Mouse (Mus musculus): ENCODE results near the gene Proser1.

Gene Proser1

DNA sequence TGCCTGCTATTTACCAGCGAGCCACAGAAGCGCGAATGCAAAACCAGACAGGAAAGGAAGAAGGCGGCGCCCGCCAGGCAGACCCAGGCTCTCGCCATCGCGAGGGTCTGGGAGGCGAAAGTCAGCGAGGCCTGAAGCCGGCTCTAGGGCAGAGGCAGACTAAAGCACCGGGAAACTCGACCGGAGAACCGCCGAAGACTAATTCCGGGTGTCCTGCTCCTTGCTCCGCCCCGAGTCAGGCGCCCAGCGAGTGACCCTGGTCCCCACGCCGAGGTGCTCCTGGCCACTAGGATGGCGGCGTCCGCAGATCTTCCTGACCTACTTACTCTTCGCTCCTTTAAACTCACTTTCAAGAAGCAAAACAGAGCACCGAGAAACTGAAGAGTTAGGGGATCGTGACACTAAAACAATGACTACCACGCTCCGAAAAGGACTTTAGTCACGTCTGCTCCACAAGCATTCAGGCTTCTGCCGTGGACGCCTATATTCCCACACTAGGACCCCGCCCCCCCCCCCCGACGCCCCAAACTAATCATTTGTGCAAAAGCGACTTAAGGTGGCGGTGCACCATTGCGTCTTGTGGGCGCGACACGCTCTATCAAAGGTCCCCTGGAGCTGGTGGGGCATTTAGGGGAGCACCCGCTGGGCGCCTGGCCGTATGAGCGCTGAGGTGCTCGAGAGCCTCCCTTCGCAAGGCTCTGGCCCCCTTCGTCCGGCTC, at the start of gene Proser1, which contains the start of gene Nhlrc3:
Proser1 (plus strand) TSS at position 621 of the 719 bp plus-strand sequence.
Nhlrc3 (minus strand) TSS at position 287 of the 719 bp plus-strand sequence.
- DNase-seq (ENCODE audit: low spot score): peak; percentile 91

DNA sequence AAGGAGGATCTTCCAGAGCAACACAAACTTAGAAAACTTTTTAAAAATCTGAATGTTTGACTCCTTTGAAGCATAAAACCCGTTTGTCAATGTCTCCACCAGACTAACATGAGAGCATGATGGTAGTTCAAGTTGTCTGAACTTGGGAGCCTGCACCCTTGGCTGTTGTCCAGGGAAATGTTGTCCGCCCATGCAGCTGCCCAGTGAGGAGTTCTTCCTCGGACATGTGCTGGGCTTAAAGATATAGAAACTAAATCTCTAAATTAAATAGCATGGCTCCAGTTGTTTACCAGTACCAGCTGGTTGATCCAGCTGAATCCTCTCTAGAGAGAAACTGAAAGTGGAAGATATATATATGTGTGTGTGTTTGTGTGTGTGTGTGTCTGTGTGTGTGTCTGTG, 49.5 kb upstream of the Proser1 start:
- DNase-seq (ENCODE audit: low spot score): no peak

DNA sequence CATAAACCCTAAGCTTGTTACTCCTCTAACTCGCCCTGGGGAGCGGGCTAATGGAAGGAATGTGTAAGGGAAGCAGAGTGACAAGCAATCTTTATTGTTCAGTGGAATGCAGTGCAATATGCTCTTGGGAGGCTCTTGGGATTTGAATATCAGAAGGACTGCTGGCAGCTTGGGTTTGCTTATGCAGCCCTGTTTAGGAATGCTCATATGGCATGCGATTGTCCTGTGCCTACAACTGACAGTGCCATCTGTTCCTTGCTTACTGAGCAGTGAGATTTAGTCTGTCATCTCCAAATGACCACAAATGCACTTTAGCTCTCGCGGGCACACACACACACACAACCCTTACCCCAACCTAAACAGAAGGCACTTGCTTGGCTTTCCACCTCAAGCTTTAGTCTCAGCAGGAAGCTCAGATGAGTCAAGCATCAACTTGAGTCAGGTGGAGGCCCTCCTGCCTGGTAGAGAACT, 47.4 kb upstream of the Proser1 start:
- no peak for DNase-seq (ENCODE audit: low spot score)

DNA sequence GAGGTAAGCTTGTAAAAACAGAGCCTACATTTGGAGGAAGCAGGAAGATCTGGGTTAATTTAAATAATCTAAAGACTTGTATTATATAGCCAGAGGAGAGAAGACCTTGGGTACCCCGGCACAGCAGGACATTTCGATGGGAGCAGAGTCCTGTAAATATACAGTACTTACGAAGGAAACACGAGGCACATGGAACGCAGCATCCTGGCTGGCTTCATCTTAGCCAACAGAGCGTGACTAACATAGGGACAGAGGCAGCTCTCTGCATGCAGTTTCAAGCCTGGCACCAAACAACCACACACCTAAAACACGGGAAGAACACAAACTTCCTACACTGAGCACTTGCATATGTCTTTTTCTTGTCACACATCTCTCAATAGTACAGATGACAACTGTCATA, 45.8 kb upstream of the Proser1 start:
- DNase-seq (ENCODE audit: low spot score): no peak

DNA sequence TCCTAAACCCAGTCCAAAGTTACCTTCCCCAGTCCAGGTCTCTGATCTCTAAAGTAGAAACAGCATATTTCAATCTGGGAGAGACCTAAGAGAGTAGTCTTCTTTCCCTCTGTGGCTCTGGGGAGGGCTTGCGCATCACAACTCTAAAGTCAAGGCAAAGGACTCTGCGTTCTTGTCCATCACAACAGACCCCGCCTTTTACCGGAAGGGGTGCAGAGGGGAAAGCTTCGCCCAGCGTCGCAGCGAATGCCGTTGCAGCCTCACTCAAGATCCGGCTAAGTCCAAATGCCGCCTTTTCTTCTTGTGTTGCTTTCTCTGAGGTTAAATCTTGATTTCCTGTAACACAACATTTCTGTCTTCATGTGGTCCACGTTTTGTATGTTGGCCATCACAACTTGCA, 41.8 kb upstream of the Proser1 start:
- DNase-seq (ENCODE audit: low spot score): no peak

DNA sequence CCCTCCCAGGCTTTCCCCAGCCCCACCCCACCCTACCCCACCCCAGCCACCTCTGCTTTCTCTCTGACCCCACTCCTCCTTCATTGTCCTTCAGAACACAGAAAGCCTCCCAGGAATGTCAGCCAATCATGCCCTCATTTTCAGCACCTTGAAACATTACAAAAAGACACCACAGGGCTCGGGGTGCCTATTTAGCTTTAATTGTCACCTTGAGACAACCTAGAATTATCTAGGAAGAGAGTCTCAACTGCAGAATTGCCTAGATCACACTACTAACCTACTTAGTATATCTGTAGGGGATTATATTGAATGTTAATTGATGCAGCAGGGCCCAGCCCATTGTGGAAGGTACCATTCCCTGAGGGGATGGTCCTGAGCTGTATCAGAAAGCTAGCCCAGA, 40.8 kb upstream of the Proser1 start:
- DNase-seq (ENCODE audit: low spot score): no peak

DNA sequence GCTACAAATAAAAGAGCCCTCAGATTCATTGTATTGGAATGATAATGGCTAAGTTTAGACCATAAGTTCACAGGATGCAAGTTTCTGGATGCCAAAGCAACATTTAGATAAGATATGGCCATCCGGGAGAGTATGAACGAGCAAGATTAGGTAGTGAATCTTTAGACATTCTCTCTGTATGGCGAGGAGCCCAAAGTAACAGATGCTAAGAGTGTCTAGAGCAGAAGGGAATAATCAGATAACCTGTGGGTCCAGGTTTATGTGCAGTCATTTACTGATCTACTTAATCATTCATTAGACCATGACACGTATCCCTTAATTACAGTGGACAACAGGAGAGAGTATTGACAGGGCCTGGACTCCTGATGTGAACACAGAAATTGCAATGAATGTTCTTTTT, 39.9 kb upstream of the Proser1 start:
- DNase-seq (ENCODE audit: low spot score): no peak

DNA sequence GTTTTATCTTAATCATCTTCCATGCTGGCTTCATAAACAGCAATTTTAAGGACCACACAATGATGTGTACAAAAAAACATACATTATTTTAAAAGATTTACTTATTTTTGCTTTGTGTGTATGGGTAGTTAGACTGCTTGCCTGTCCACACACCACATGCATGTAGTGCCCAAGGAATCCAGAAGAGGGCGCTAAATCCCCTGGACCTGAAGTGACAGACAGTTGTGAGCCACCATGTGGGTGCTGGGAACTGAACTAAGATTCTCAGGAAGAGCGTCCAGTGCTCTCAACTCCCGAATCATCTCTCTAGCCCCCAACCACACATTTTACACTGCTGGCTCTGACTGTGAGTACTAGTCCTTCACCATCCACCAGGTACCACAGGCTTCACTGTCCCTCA, 28.9 kb upstream of the Proser1 start:
- no peak for DNase-seq (ENCODE audit: low spot score)

DNA sequence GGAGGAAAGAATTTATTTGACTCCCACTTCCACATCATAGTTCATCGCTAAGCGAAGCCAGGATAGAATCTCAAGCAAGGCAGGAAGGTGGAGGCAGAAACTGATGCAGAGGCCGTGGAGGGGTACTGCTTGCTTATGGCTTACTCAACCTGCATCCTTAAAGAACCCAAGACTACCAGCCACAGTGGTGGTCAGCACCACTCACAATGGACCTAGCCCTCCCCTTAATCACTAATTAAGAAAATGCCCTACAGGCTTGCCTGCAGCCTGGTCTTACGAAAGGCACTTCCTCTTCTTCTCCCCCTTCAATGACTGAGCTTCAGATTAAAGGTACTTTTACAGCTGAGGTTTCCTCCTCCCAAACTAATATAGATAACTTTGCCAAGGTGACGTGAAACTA, 26.9 kb upstream of the Proser1 start:
- no peak for DNase-seq (ENCODE audit: low spot score)

DNA sequence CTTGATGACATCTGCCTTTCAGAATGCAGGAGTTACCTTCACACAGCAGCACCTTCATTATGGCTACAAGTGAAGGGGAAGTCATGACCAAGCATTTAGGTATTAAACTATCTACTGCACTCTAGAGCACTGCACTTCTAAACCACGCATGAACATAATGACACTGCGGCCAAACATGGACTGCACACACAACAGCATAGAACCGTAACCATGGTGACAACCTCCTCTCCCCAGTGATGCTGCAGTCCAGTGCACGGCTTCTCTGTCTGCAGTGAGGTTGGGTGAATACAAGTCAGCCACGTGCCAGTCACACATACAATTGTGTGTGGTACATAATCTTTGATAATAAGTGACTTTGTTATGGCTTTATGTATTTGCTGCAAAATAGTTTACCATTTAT, 17.9 kb upstream of the Proser1 start:
- DNase-seq (ENCODE audit: low spot score): no peak

DNA sequence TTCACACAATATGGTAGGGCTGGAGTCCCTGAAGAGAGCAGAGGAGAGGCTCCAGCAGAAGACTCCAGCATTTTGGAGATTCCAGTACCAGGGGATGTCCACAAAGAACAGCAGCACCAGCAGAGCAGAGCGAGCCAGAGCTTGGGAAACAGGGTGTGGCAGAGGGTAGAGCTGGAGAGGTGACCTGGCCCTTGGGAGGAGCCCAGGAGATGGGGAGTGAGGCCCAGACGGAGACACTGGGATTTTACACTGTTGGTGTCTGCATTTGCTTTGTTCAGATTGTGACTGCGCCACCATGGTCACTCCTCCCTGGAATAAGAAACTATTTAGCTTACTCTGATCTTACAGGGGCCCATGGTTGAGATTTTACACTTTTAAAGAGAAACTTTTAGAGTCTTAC, 16.7 kb upstream of the Proser1 start:
- DNase-seq (ENCODE audit: low spot score): no peak

DNA sequence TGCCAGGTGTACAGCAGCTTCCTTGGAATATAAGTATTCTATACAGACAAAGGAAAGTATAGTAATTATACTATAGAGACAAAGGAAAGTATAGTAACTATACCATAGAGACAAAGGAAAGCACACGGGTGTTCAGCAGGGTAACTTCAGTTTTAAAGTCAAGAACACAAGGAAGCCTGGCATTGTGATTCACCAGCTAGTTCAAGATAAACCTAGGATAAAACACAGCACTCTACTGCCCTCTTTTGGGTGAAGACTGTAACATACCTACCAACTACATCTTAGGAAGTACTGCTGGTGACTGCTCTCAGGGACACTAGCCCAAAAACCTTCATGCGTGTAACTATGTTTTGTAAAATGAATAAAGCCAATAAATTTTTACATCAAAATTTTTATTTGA, 15.3 kb upstream of the Proser1 start:
- peak; percentile 29 for DNase-seq (ENCODE audit: low spot score)

DNA sequence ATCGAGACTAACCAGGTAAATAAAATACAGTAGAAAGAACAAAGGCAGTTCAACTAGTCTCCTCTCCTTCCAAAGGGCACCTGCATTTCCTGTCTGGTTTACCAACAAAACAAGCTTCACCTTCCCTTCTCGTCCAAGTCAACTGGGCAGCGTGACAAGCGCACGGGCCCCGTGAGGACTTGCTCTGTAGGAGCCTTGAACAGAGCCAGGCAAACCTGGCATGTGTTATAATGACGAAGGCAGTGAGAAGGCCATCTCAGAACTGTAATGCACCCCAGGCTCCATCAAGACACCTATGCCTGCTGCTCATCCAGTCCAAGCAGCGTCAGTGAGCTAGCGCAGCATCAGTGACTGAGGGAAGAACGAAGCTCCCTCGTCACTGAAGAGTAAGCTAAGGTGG, 12.8 kb upstream of the Proser1 start:
- DNase-seq (ENCODE audit: low spot score): no peak

DNA sequence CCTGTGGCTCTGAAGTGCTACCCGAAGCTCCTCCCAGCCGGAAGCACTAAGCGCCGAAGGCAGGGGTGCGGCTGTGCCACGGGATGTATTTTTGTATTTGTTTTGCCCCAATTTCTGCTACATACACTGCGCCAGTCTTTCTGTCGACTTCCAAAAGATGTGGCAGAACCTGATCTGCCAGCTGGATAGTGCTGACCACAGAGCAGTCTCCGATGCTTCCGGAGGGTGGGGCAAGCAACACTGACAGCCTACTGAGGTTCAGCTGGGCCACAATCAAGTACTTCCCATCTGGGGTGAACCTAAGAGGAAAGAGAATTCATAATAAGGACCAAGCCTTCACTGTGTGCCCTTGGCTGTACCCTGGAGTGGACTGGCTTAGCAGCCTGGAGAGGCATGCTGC, 11.1 kb upstream of the Proser1 start:
- DNase-seq (ENCODE audit: low spot score): no peak

DNA sequence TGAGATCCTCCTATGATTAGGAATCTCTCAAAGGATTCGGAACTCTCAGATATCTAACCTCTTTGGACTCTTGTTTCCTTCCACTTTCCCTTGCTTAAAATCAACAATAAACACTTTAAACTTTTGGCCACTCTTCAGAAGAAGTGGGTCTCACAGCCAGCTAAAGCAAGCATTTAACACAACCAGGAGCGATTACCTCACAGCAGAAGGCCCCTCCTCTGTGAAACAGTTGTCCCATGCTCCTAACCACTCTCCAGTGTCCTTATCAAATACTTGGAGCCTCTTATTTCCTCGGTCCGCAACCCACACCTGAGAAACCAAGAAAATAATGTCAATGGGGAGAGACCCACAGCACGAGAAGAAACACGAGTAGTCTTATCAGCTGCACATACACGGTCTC, 10.1 kb upstream of the Proser1 start:
- DNase-seq (ENCODE audit: low spot score): no peak

DNA sequence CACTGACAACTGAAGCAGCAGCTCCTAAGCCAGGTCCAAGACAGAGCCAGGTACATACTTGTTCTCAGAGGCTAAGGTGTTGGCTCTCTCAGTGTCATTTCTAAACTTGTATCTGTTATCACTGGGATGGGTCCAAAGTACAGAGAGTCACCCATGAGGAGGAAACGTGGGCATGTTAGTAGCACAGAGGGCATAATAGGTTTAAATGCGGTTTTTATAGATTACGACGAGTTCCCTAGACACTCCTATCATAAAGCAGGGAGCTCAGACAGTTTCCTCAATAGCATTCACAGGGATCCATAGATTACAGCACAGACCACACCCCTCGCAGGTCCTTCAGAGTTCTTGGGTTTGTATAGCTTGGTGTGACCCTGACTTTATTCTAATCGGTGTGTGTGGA, 9.5 kb upstream of the Proser1 start:
- DNase-seq (ENCODE audit: low spot score): no peak

DNA sequence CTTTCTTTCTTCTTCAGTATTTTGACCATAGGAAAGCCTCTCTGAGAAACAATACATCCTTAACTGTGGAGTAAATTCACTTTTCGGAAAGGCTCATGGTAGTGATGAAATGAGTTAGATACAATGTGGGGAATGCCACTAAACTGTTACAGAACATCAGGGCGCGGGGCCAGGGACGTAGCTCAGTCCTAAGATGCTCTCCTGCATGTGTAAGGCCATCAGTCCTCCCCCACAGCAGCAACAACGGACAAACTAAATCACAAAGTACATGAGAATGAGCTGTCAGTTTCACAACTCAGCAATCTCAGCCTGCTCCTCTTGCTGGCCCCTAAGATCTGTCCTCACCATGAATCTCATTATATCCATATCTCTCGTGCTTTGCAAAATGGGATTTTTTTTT, 8.9 kb upstream of the Proser1 start:
- no peak for DNase-seq (ENCODE audit: low spot score)

DNA sequence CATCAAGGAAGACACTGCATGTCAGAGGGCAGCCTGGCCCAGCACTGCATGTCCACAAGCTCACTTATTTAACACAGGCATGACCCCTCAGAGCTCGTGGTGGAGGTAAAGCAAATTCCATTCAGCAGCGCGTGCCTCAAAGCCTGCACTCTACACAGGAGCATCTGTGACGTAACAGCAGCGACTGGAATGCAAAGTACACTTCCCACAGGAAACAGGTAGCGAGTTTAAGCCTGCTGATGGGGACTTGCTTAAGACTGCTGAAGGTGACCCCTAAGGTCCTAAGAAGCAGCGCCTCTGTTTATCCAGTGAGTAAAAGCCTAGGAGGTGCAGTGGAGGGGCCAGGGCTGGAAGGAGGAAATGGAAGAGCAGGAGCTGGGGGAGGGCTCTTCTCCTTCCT, 8.5 kb upstream of the Proser1 start:
- DNase-seq (ENCODE audit: low spot score): no peak

DNA sequence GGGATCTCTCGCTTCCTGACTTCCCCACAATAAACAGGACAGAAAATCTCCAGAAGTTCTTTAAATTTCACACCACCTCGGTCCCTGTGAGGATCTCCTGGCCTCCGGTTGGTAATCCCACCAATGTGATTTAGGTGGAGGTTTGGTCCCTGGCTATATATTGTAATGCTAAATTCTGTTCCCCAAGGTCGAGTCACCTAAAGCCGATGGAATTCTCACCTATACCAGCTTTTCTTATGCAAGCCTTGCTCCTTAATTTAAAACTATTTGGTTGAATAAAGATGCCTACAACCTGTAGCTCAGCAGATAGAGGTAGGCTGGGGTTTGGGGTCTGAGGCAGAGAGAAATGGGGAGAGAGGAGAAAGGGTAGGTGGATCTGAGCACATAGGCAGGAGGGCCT, 5.7 kb upstream of the Proser1 start:
- DNase-seq (ENCODE audit: low spot score): no peak

DNA sequence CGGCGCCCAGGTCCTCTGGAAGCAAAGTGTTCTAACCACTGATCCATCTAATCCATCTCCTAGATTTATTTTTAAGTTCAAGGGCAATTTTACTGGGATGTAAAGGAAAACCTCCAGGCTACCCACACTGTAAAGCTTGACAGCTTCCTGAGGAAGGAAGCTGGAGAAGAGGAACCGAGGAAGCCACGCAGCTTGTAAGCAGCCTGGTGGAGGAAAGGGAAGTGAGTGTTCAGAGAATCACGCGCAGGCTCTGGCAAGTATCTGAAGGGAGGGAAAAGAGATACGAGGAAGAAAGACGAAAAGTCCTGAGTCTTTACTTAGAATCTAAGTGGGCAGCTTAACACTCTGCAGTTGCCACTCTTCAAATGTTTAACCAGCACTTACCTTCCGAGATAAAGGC, 3.4 kb upstream of the Proser1 start:
- DNase-seq (ENCODE audit: low spot score): no peak

DNA sequence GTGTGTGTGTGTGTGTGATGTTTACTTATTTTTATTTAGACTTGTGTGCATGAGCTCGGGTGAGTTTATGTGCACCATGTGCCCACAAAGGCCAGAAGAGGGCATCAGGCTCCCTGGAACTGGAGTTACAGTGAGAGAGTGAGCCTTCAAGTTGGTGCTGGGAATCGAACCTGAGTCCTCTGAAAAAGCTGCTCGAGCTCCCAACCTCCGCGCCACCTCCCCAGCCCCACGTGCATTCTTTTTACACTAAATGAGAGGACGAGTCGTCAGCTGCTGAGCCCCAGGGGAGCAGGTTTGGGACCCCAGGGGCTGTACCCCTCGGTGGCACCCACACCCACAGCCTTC, 793 bp upstream of the Proser1 start:
- DNase-seq (ENCODE audit: low spot score): no peak

DNA sequence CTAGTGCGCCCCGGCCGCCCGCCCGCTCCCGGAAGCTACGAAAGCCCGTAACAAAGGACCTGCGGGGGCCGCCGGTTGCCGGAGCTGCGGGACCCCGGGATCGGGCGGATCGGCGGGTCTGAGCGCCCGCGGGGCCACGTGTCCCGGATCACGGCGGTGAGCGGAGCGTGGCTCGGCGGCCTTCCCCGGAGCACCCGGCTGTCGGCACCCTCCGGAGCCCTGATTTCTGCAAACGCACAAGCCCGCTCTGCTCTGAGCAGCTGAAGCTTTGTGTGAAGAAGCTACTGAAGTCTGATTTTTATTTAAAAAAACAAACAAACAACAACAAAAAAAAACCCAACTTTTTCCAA, 274 bp downstream of the Proser1 start:
- no peak for DNase-seq (ENCODE audit: low spot score)

DNA sequence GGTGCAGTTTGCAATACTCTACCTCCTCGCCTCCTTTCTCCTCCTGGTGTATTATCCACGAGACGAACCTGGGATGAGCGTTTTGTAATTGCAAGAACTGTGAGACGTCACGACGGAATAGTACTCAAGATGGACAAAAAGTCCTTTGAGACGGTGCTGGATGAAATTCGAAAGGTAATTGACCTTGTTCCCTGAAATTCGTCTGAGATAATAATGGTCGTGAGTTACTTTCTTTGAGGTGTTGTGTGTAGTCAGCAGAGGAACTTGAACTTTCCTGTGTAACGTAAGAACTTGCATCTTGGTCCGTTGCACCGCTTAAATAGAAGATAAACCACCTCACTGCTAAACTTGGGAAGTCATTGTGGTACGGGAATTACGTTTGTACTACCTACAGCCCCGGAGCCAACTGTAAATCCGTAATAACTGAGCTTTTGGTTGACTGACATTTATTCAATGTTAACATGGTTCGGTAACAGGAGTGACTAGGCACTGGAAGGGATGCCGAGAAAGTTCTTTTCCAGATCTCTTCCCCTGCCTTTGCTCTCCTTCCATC, 756 bp downstream of the Proser1 start:
- DNase-seq (ENCODE audit: low spot score): no peak

DNA sequence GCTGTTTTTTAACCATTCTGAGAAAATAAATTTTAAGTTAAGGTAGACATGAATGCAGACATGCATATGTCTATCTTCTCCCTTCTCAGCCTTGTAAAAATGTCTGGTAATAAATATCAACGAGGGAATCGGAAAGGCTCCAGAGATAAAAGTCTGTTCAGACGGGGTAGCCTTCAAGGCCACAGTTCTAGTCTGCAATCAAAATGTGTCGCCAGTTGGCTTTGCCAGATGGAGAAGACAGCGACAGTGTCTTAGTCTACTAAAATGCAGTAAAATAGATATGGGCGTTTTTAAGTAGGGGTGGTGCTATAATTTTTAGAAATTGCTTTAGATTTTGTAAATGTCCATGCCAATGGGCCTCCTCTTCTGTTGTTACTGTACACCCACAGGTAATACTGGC, 1.9 kb downstream of the Proser1 start:
- DNase-seq (ENCODE audit: low spot score): no peak

Data from T-cell, adult 2 months (primary cell).